Mouse (Mus musculus) intestine, embryonic 16.5 days (tissue): Measurements from ENCODE around the gene Ank3. TPM values are rescaled to one million over a fixed set of nuclear protein-coding genes. Genes with fewer than 3 reads are reported as not detected.
A peak's percentile ranks its signal among the peaks of the same experiment; 100 is the strongest.

Source experiments
- ATAC-seq: fragments of 200-750 bp; cut with Nextera tagmentation; 2 replicates; pipeline ENCODE4 v1.8.0; 2017; ENCODE audit warnings: moderate TSS enrichment, moderate library complexity
- H3K27ac ChIP-seq: fragments of 300-500 bp; sonication (generic); 2 replicates; pipeline ENCODE4 v1.5.1; 2014; ENCODE audit warnings: mild to moderate bottlenecking, low read length
- H3K27me3 ChIP-seq: fragments of 300-500 bp; sonication (generic); replicated peaks from 2 replicates; pipeline ENCODE4 v1.6.1; 2014; ENCODE audit warnings: low read length, control low read depth, mixed read lengths; ENCODE audit not compliant: control insufficient read depth, insufficient read depth
- H3K36me3 ChIP-seq: fragments of 300-500 bp; sonication (generic); 2 replicates; pipeline ENCODE4 v1.6.1; 2014; ENCODE audit warnings: low read length, control low read depth; ENCODE audit not compliant: control insufficient read depth, insufficient read depth
- H3K4me1 ChIP-seq: fragments of 300-500 bp; sonication (generic); 2 replicates; pipeline ENCODE4 v1.6.1; 2014; ENCODE audit warnings: low read length, control low read depth, mixed read lengths; ENCODE audit not compliant: control insufficient read depth, insufficient read depth
- H3K4me2 ChIP-seq: fragments of 300-500 bp; sonication (generic); 2 replicates; pipeline ENCODE4 v1.6.1; 2014; ENCODE audit warnings: low read depth, low read length, control low read depth
- H3K4me3 ChIP-seq: fragments of 300-500 bp; sonication (generic); 2 replicates; pipeline ENCODE4 v1.5.1; 2014; ENCODE audit warnings: mild to moderate bottlenecking, low read length
- H3K9ac ChIP-seq: fragments of 300-500 bp; sonication (generic); 2 replicates; pipeline ENCODE4 v1.6.1; 2014; ENCODE audit warnings: low read depth, low read length
- H3K9me3 ChIP-seq: fragments of 300-500 bp; sonication (generic); 2 replicates; pipeline ENCODE4 v1.6.1; 2016; ENCODE audit warnings: low read length, control low read depth; ENCODE audit not compliant: control insufficient read depth
- WGBS: fragments of 180-500 bp; shearing (Covaris S2); extraction: QIAGEN DNeasy Blood & Tissue Kit; methylation state at CpG from one replicate; pipeline ENCODE4 v1.1.7; 2014; 5-methylcytosine and 5-hydroxymethylcytosine counted together
- polyA plus RNA-seq: library from polyadenylated mRNA; unstranded; fragments of >200 nt; fragmentation: Nextera tagmentation; extraction: Ambion mirVana; gene quantifications from 2 replicates; pipeline ENCODE4 v1.2.1, GENCODE M21; 2015

Ank3 gene
- polyA plus RNA-seq, 1 experiment from 2014 or later, result 21.7 TPM

GRCm38 (mm10) chr10:69821245-69821644 is 422.7 kb downstream of the Ank3 start:
- no peak for ATAC-seq
- H3K36me3 ChIP-seq, result no peaks in the 10 kb centered on the region
- no peak overlapping the region for H3K27ac ChIP-seq
- no peaks in the 10 kb centered on the region for H3K27me3 ChIP-seq
- H3K4me3 ChIP-seq, result no peak overlapping the region
- no peak overlapping the region for H3K9ac ChIP-seq
- H3K4me2 ChIP-seq, result no peak overlapping the region
- H3K9me3 ChIP-seq, result no peaks in the 10 kb centered on the region
- H3K4me1 ChIP-seq, result no peaks in the 10 kb centered on the region
- 92% methylated on average over 7 of the region's 7 CpGs for WGBS

- no peak for ATAC-seq
- WGBS, result 66% methylated on average over 2 of the region's 2 CpGs
- H3K27me3 ChIP-seq, result no peaks in the 10 kb centered on the region
Measured at GRCm38 (mm10) chr10:69828770-69829169, 430.2 kb downstream of the Ank3 start.

GRCm38 (mm10) chr10:69829236-69829635 is 430.7 kb downstream of the Ank3 start:
- Histone ChIP-seq H3K27me3 (no peaks in the 10 kb centered on the region), H3K9ac (no peak overlapping the region), H3K4me1 (no peaks in the 10 kb centered on the region), H3K4me2 (no peak overlapping the region), H3K27ac (no peak overlapping the region), H3K4me3 (no peak overlapping the region), H3K9me3 (no peaks in the 10 kb centered on the region), H3K36me3 (no peaks in the 10 kb centered on the region)
- no peak for ATAC-seq
- WGBS, result 81% methylated on average over 3 of the region's 3 CpGs

More at GRCm38 (mm10) chr10:69828770-69829169, 430.2 kb downstream of the Ank3 start:
- no peaks in the 10 kb centered on the region for H3K9me3 ChIP-seq
- no peaks in the 10 kb centered on the region for H3K36me3 ChIP-seq
- no peak overlapping the region for H3K4me2 ChIP-seq
- no peak overlapping the region for H3K4me3 ChIP-seq
- H3K27ac ChIP-seq, result no peak overlapping the region
- H3K4me1 ChIP-seq, result no peaks in the 10 kb centered on the region
- H3K9ac ChIP-seq, result no peak overlapping the region

GRCm38 (mm10) chr10:69831568-69831967 is 433.0 kb downstream of the Ank3 start:
- H3K4me3 ChIP-seq, result no peak overlapping the region
- H3K27ac ChIP-seq, result no peak overlapping the region
- H3K27me3 ChIP-seq, result no peaks in the 10 kb centered on the region
- H3K9ac ChIP-seq, result no peak overlapping the region
- WGBS, result 89% methylated on average over 7 of the region's 7 CpGs
- ATAC-seq, result no peak
- H3K4me2 ChIP-seq, result no peak overlapping the region
- 0 out of 2 replicates have a peak, but pooled peaks cover 4% of the 10 kb centered on the region for H3K4me1 ChIP-seq
- H3K36me3 ChIP-seq, result no peaks in the 10 kb centered on the region
- H3K9me3 ChIP-seq, result no peaks in the 10 kb centered on the region

GRCm38 (mm10) chr10:69832241-69832640 is 433.7 kb downstream of the Ank3 start:
- Histone ChIP-seq H3K9me3 (no peaks in the 10 kb centered on the region), H3K36me3 (no peaks in the 10 kb centered on the region), H3K27me3 (no peaks in the 10 kb centered on the region), H3K9ac (no peak overlapping the region), H3K4me1 (0 out of 2 replicates have a peak, but pooled peaks cover 4% of the 10 kb centered on the region), H3K27ac (no peak overlapping the region), H3K4me2 (no peak overlapping the region), H3K4me3 (no peak overlapping the region)
- no peak for ATAC-seq
- WGBS, result 78% methylated on average over 4 of the region's 4 CpGs

- Histone ChIP-seq H3K9me3 (no peaks in the 10 kb centered on the region), H3K27ac (no peak overlapping the region), H3K4me3 (no peak overlapping the region), H3K27me3 (no peaks in the 10 kb centered on the region), H3K4me1 (0 out of 2 replicates have a peak, but pooled peaks cover 4% of the 10 kb centered on the region), H3K36me3 (no peaks in the 10 kb centered on the region), H3K9ac (no peak overlapping the region), H3K4me2 (no peak overlapping the region)
- ATAC-seq, result no peak
- WGBS, result 95% methylated on average over 7 of the region's 7 CpGs
Measured at GRCm38 (mm10) chr10:69832822-69833221, 434.2 kb downstream of the Ank3 start.

- ATAC-seq, result peak; percentile 77
- 0 out of 2 replicates have a peak, but pooled peaks cover 4% of the 10 kb centered on the region for H3K4me1 ChIP-seq
- no peak overlapping the region for H3K4me3 ChIP-seq
- 44% methylated on average over 4 of the region's 4 CpGs for WGBS
- no peaks in the 10 kb centered on the region for H3K27me3 ChIP-seq
- H3K4me2 ChIP-seq, result no peak overlapping the region
- H3K9me3 ChIP-seq, result no peaks in the 10 kb centered on the region
- H3K36me3 ChIP-seq, result no peaks in the 10 kb centered on the region
- H3K9ac ChIP-seq, result no peak overlapping the region
- no peak overlapping the region for H3K27ac ChIP-seq
Measured at GRCm38 (mm10) chr10:69834700-69835099, 436.1 kb downstream of the Ank3 start.

GRCm38 (mm10) chr10:69845749-69846148 is 447.2 kb downstream of the Ank3 start:
- ATAC-seq, result peak; percentile 82
- Histone ChIP-seq H3K9ac (no peak overlapping the region), H3K27ac (no peak overlapping the region), H3K9me3 (no peaks in the 10 kb centered on the region), H3K4me2 (no peak overlapping the region), H3K4me3 (no peak overlapping the region), H3K4me1 (no peaks in the 10 kb centered on the region), H3K27me3 (no peaks in the 10 kb centered on the region), H3K36me3 (no peaks in the 10 kb centered on the region)
- WGBS, result 30% methylated on average over 4 of the region's 4 CpGs

- H3K36me3 ChIP-seq, result no peaks in the 10 kb centered on the region
- H3K27me3 ChIP-seq, result no peaks in the 10 kb centered on the region
- H3K4me2 ChIP-seq, result no peak overlapping the region
- H3K27ac ChIP-seq, result no peak overlapping the region
- ATAC-seq, result no peak
- WGBS, result 61% methylated on average over 5 of the region's 5 CpGs
- H3K9ac ChIP-seq, result no peak overlapping the region
- no peak overlapping the region for H3K4me3 ChIP-seq
- no peaks in the 10 kb centered on the region for H3K9me3 ChIP-seq
- H3K4me1 ChIP-seq, result no peaks in the 10 kb centered on the region
Measured at GRCm38 (mm10) chr10:69852366-69853091, 454.0 kb downstream of the Ank3 start.
